Mouse (Mus musculus) gastrocnemius, adult 8-10 months (tissue): ENCODE measurements around the gene Slc2a8. TPM values are rescaled to one million over a fixed set of nuclear protein-coding genes. Genes with fewer than 3 reads are reported as not detected.

Source experiments
- DNase-seq, 2 experiments: peaks; one replicate each; pipeline ENCODE4 v3.0.0; 2022; ENCODE audit warnings: low spot score in 2 of 2
- total RNA-seq, 4 experiments: library from RNA; stranded (reverse); gene quantifications; 2 replicates each; pipeline ENCODE4 v1.2.4; 2022

Slc2a8 gene
- total RNA-seq, 4 experiments from 2014 or later: 9.6 to 12.7 (median 10.2) TPM

- no peak for DNase-seq
Measured at GRCm38 (mm10) chr2:32931730-32932129, 50.2 kb downstream of the Slc2a8 start.

GRCm38 (mm10) chr2:32928947-32929829, 52.7 kb downstream of the Slc2a8 start:
- no peak for DNase-seq

GRCm38 (mm10) chr2:32928235-32928946, 53.5 kb downstream of the Slc2a8 start:
- peak; percentile 54 to 60 for DNase-seq

- DNase-seq: no peak
Measured at GRCm38 (mm10) chr2:32927624-32928234, 54.2 kb downstream of the Slc2a8 start.

GRCm38 (mm10) chr2:32926330-32927075, 55.4 kb downstream of the Slc2a8 start:
- no peak for DNase-seq

GRCm38 (mm10) chr2:32924306-32924844, 57.5 kb downstream of the Slc2a8 start:
- no peak for DNase-seq

- DNase-seq: no peak
Measured at GRCm38 (mm10) chr2:32923551-32924250, 58.2 kb downstream of the Slc2a8 start.

Other genes starting within 250 kb of the Slc2a8 start
- not detected for gene 6330409D20Rik, start 241.1 kb downstream of the Slc2a8 start, total RNA-seq
- gene Tor2a, start 224.8 kb downstream of the Slc2a8 start, total RNA-seq: 1 to 10 TPM; 4.3 to 5.1 (median 4.6) TPM
- gene Ttc16, start 206.4 kb downstream of the Slc2a8 start, total RNA-seq: under 1 TPM in 1 of 4 experiments, not detected in 3; 0.09 TPM
- 1 to 10 TPM; 1.4 to 3.8 (median 2.3) TPM for gene Ptrh1, start 206.3 kb downstream of the Slc2a8 start, total RNA-seq
- not detected for gene Cfap157, start 197.7 kb downstream of the Slc2a8 start, total RNA-seq
- gene Stxbp1, start 134.8 kb downstream of the Slc2a8 start, total RNA-seq: 1 to 10 TPM; 2.0 to 2.6 (median 2.1) TPM
- gene Fam129b, start 106.0 kb downstream of the Slc2a8 start, total RNA-seq: 1 to 10 TPM; 3.8 to 6.3 (median 5.4) TPM
- 100 to 1,000 TPM in 2 of 4 experiments, 10 to 100 TPM in 2; 77.4 to 121 (median 96.8) TPM for gene Rpl12, start 20.5 kb downstream of the Slc2a8 start, total RNA-seq
- gene Lrsam1, start 20.5 kb downstream of the Slc2a8 start, total RNA-seq: 10 to 100 TPM; 10.1 to 14.6 (median 11.8) TPM
- 1 to 10 TPM in 1 of 4 experiments, under 1 TPM in 2, not detected in 1; 0.32 to 1.1 (median 0.99) TPM for gene Garnl3, start 149.6 kb upstream of the Slc2a8 start, total RNA-seq
- 10 to 100 TPM; 21.1 to 32.8 (median 26.5) TPM for gene Angptl2, start 234.0 kb upstream of the Slc2a8 start, total RNA-seq